Mouse (Mus musculus) 416B (cell line): Measurements from ENCODE around the gene Mbtd1.
A peak's percentile ranks its signal among the peaks of the same experiment; 100 is the strongest.
"Not testable (repeated sequence)": the region's sequence is repeated elsewhere in the genome, so short reads cannot be mapped to it uniquely, and the experiment has no call there.

Source experiments
- DNase-seq: peaks from one replicate; pipeline ENCODE4 v3.0.0; 2011; ENCODE audit warnings: low read depth

Gene Mbtd1

GRCm38 (mm10) chr11:93885572-93886410 is at the start of gene Mbtd1, which contains the start of gene Utp18:
TSS of gene Mbtd1 (plus strand) at chr11:93885852.
TSS of gene Utp18 (minus strand) at chr11:93885766.
- peak; percentile 97 for DNase-seq

- DNase-seq = no peak
These were observed 38.3 kb upstream of the Mbtd1 start for GRCm38 (mm10) chr11:93847342-93847741.

DNA sequence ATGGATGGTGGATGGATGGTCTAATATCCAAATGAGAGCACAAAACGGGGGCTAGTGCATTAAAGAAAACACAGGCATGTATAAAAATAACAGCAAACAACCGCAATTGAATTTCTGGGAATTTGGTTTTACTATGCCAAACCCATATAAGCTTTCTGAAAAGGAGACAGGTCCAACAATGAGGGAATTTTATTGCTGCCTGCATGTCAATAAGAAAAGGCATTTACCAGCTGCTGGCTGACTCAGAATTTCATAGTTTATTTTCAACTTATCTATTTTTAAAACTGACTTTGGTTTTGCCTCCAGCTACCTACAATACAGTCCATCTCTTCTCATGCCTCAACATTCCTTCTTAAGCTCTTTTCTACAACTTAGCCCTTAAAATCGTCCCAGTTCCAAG is 33.1 kb upstream of the Mbtd1 start:
- DNase-seq = no peak

DNA sequence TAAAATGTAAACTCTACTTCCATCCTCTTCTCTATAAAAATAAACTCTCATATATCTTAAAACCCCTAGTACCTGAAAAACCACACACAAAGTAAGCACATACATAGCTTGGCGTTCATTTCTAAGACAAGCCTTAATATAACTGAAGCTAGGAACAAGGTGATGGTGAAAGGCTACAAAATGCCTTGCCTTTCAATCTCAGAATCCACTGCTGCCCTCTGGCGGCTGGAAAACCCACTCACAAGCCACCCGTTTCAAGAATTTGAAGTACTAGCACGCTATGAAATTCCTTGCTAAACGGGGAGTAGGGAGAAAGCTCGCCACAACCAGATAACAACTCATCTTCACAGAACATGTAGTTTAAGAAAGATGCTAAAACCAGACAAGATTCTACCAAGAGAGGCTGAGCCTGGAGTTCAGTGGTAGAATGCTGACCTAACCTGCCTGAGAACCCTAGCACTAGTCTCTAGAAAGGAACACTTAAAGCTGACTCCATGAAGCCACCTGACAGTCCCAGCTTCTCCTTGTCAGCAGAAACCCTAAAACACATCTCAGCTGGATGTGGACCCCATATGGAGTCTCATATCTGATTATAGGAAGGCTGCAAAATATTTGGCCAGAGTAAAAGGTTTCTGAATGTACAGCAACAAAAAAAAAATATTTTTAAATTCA is 29.2 kb upstream of the Mbtd1 start:
- DNase-seq = peak; percentile 79

DNA sequence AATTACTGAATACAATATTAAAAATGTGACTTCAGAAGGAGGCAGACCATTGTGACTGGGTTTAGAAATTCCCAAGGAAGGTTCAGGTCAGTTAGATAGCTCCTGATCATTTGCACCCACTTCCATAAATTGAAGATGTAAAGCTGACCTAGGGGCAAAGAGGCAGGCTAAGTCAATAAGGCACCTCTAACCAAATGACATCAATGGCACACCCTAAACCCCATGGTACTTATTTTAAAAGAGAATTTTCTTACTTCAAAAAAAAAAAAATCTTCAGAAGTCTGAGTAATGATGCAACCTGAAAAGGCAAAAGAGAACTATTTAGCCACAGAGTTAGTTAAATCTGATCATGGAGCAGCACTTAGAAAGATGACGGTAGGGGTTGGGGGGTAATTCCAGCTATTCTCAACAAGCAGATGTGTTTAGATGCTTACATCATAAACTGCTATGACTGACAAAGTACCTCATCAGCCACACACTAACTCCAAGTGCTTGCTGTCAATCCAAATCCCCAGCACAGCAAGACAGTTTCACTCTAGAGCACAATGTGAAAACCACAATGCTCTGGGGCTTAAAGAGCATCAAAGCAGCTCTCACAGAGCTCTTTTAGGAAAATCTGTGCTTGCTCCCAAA is 25.0 kb upstream of the Mbtd1 start:
- no peak for DNase-seq

DNA sequence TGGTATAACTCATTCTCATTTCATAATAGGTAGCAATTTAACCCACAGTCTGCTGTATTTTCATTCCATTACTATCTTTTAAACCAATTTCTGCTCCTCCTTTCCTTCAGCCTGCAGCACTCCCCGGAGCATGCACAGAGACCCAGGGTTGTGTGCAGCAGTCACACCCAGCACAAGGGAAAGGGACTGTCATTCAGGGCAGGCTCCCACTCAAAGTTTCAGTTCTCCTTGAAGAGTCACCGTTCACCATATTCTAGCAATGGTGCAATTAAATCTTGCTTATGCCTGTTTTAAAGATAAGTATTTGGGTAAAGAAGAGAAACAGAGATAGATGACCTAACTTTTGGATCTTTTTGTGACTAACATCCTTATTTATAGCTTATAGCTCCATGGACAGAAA is 24.5 kb upstream of the Mbtd1 start:
- no peak for DNase-seq

DNA sequence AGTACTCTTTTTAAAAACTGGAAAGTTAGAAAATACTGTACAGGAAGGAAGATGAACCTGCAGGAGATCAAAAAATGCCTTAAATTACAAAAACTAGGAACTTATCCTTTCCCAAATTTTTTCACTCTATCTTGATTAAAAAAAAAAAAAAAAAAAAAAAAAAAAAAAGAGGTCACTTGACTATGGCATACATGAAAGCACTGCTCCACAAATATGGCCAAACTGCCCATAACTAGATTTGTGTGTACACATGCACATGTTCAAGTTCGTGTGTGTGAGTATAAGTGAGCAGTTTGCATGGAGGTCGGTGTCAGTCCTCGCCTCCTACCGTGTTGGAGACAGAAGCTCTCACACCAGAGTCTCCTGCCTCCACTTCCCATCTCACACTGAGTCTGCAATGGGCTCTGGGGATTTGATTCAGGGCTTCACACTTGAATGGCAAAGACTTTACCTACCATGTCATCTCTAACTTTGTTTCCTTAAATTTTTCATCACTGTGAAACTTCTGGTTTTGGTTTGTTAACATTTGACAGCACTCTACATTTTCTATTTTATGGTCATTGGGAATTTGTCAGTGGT is 23.5 kb upstream of the Mbtd1 start:
- no peak for DNase-seq

GRCm38 (mm10) chr11:93862638-93863037 is 23.0 kb upstream of the Mbtd1 start:
- no peak for DNase-seq

GRCm38 (mm10) chr11:93884068-93884467 is 1.6 kb upstream of the Mbtd1 start:
- DNase-seq = no peak

- DNase-seq = peak; percentile 74
These were observed 616 bp upstream of the Mbtd1 start for GRCm38 (mm10) chr11:93884901-93885571.

DNA sequence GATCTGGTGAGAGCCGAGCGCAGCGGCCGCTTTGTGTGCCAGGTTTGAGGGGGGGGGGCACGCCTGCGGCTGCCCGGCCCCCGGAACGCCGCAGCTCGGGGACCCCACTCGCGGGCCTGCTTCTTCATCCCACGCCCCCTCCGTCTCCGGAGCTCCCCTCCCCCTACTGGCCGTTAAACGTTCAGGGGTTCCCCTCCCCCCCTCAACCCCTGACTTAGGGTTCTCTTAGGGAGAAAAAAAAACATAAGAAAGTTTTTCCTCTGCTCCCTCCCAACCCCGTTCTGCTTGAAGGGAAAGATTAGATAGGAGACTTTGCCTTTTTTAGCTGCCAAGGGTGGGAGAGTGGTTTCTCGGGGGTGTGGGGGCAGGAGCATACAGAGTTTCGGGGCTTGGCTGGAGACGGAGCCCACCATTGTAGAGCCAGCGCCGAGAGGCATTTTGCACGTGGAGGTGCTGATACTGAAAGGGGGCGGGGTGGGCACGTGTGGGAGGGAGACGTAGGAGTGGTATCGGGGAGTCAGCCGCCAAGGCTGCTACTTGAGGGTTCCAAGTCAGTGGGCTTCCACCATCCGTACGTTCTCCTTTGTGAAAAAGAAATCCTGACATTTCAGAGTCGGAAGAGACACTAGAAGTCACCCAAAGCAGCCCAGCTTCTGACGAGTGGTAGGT is 893 bp downstream of the Mbtd1 start:
- DNase-seq = peak; percentile 58

- no peak for DNase-seq
These were observed 1.4 kb downstream of the Mbtd1 start for GRCm38 (mm10) chr11:93887080-93887447.

DNA sequence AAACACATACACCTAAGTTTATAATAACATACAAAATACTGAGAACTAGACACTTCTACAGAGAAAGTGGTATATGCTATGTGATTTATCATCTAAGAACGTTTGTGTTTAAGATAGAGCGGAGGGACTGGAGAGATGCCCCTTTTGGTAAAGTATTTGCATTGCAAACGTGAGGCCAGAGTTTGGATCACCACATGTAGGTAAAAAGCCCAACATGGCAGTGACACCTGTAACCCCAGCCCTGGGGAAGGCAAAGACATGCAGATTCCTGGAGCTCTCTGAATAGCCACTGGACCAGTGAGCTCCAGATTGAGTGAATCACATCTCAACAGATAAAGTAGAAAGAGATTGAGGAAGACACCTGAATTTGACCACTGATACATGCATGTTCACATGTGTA is 12.1 kb downstream of the Mbtd1 start:
- no peak for DNase-seq

GRCm38 (mm10) chr11:93906834-93907233 is 21.2 kb downstream of the Mbtd1 start:
- no peak for DNase-seq

DNA sequence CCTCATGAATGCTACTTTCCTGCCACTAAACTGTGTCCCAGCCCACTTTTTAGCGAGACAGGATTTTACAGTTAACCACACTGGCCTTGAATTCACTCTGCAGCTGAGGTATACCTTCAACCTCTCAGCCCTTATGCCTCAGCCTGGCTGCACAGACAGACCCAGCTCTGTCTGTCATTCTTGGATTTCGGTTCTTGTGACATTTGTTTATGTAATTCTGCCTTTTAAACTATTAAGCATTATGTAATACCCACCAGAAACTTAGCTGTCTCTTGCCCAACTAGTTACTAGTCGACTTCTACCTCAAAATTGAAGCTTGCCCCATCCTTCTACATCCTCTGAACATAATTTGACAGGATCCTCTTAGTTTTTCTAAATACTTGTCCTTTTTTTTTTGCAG is 22.2 kb downstream of the Mbtd1 start:
- peak; percentile 49 for DNase-seq

DNA sequence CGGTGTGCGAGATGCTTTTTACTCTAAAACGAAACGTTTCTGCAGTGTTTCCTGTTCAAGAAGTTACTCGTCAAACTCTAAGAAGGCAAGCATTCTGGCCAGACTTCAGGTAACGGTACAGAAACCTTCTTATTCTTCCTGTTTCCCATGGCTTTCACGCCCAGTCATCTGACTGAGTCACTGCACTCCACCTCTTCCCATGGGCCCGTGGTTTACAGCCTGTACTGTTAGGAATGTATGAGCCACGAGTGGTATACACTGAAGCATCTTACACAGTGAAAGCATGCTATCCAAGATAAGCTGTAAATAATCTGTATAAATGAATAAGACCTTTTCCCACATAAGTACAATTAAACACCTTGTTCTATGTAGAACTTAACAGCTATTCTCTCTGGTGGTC is 23.2 kb downstream of the Mbtd1 start:
- DNase-seq = peak; percentile 24

DNA sequence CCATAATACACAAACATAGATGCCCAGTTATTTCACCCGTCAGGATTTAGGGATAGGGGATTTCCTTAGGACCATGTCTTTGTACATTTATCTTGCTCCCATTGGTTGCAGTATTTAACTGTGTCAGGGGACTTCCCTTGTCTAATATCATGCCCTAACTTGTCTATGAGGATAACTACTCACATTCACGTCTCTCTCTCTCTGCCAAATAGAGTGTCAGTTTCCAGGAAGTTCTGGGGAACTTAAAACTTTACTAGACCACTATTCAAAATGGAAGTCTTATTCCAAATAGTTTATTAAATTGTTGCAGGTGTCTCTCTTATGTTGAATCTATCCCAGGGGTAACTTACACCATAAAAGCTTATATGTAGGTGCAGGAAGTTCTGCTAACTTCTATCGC is 26.0 kb downstream of the Mbtd1 start:
- DNase-seq = no peak

GRCm38 (mm10) chr11:93915019-93915418 is 29.4 kb downstream of the Mbtd1 start:
- DNase-seq = not testable (repeated sequence)

- peak; percentile 37 for DNase-seq
These were observed 43.5 kb downstream of the Mbtd1 start for GRCm38 (mm10) chr11:93929106-93929505.

GRCm38 (mm10) chr11:93940906-93941305 is 55.3 kb downstream of the Mbtd1 start:
- DNase-seq = peak; percentile 61

DNA sequence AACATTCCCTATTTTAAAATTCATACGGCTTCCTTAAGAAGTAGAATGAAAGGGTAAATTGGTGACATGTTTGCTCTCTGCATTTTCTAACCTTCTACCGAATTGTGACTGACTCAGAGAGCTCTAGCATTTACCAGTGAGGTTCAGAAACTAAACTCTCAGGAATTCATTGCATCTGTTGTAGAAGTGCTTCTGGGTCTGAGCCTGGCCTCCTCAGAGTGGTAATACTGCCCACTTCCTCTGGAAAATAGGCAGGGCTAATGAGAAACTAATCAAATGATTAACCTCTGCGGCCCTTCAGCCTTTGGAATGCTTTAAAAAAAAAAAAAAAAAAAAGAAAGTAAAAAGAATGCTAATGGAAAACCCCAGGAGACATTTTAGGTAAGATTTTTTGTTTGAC is 59.3 kb downstream of the Mbtd1 start:
- DNase-seq = no peak
